Mouse (Mus musculus) adrenal gland, postnatal 4 days (tissue): ENCODE results near the gene Gm10974. TPM values are rescaled to one million over a fixed set of nuclear protein-coding genes. Genes with fewer than 3 reads are reported as not detected.
A peak's percentile ranks its signal among the peaks of the same experiment; 100 is the strongest.

Experiments
- DNase-seq, 2 experiments: peaks; one replicate each; pipeline ENCODE4 v3.0.0; 2021 to 2022; ENCODE audit warnings: low spot score in 2 of 2, mixed read lengths in 2 of 2
- microRNA-seq: library from miRNA; unstranded; fragments of <30 nt; microRNA quantifications from one replicate; pipeline ENCODE4 v1.2.0, GENCODE M21; 2021
- total RNA-seq, 2 experiments: library from RNA; stranded (reverse); gene quantifications; 2 replicates each; pipeline ENCODE4 v1.2.3; 2021

Gene Gm10974
- total RNA-seq, 2 experiments from 2014 or later = not detected

- DNase-seq = no peak
These were observed 39.1 kb downstream of the Gm10974 start for GRCm38 (mm10) chr7:66404802-66405201.

GRCm38 (mm10) chr7:66405541-66405940 is 39.8 kb downstream of the Gm10974 start:
- no peak for DNase-seq

- DNase-seq = no peak
These were observed 40.4 kb downstream of the Gm10974 start for GRCm38 (mm10) chr7:66405951-66406721.

- DNase-seq = no peak
These were observed 41.3 kb downstream of the Gm10974 start for GRCm38 (mm10) chr7:66406971-66407370.

GRCm38 (mm10) chr7:66409433-66409832 is 43.7 kb downstream of the Gm10974 start:
- DNase-seq = no peak

GRCm38 (mm10) chr7:66413093-66413492 is 47.4 kb downstream of the Gm10974 start:
- no peak for DNase-seq

GRCm38 (mm10) chr7:66416829-66417228 is 51.1 kb downstream of the Gm10974 start:
- DNase-seq = no peak

- peak in 1 of 2 experiments; percentile 28 for DNase-seq
These were observed 53.3 kb downstream of the Gm10974 start for GRCm38 (mm10) chr7:66418981-66419380.

- DNase-seq = no peak
These were observed 56.2 kb downstream of the Gm10974 start for GRCm38 (mm10) chr7:66421903-66422302.

GRCm38 (mm10) chr7:66427053-66427436 is 61.3 kb downstream of the Gm10974 start:
- DNase-seq = no peak

- DNase-seq = no peak
These were observed 61.9 kb downstream of the Gm10974 start, which contains the start of gene Aldh1a3 for GRCm38 (mm10) chr7:66427437-66428161. TSS of gene Aldh1a3 (minus strand) at chr7:66427517.

- peak in 1 of 2 experiments; percentile 34 for DNase-seq
These were observed 68.8 kb downstream of the Gm10974 start for GRCm38 (mm10) chr7:66434453-66434935.

Small RNAs within 50 kb of the gene (microRNA-seq; reads per million reads assigned to microRNA genes)
- gene Mir7057 = not detected

Other genes starting within 250 kb of the Gm10974 start
- 10 to 100 TPM; 20.2 to 20.9 TPM for gene Lrrk1, start 22.4 kb downstream of the Gm10974 start, total RNA-seq
- 10 to 100 TPM; 19.7 to 19.9 TPM for gene Aldh1a3, start 61.6 kb downstream of the Gm10974 start, total RNA-seq